Mouse (Mus musculus) retina, embryonic 14.5 days (tissue): ENCODE data around the gene Runx1.

ENCODE experiments used
- DNase-seq: peaks from one replicate; pipeline ENCODE4 v3.0.0-alpha.2; 2015; ENCODE audit warnings: low spot score

The Runx1 gene

DNA sequence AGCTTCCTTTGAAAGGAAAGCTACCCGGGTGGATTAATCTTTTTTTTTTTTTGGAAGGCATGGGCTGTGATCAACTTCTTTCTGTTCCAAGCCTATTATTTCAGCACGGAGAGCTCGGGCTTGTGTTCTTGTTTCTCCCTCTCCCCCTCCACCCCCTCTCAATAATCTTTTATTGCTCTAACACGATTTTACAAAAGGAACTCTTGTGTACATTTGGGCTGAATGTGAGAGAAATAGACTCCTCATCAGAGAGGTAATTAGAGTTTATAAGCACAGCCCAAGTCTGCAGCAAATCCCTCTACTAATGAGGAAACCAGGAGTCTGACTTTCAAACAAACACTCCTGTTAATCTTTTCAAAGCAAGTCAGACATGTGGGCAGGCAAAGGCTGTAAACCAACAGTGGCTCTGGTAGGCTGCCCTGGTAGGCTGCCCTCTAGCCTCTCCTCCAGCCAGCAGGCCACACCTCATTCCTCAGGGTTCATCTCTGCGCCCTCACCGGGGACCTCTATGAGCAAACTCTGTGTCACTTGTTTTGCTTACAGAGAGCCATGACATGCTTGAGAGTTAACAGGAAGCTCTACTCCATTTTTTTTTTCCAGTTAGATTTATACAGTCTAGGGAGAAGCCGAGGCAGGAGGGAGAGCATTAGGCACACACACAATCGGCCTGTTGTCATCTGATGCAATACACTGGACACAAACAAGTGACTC lies 216.8 kb downstream of the Runx1 start:
- DNase-seq, result peak; percentile 51

- peak; percentile 39 for DNase-seq
Observed at GRCm38 (mm10) chr16:92608180-92608960, 217.6 kb downstream of the Runx1 start.

DNA sequence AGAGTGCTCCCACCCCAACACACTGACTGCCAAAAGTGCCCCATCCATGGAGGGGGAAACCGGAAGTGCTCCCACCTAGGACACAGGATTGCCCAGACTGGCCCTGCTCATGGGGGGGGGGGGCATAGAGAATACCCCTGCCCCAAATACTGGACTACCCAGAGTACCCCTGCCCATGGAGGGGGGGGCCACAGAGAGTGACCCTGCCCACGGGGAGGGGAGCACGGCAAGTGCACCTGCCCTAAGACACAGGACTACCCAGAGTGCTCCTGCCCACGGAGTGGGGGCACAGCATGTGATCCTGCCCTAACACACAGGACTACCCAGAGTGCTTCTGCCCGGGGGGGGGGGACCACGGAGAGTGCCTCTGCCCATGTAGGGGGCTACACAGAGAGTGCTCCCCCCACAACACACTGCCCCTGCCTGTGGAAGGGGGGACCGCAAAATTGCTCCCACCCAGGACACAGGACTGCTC lies 219.4 kb downstream of the Runx1 start:
- no peak for DNase-seq

- peak; percentile 54 for DNase-seq
Observed at GRCm38 (mm10) chr16:92605606-92606490, 220.1 kb downstream of the Runx1 start.

- no peak for DNase-seq
Observed at GRCm38 (mm10) chr16:92602504-92602903, 223.4 kb downstream of the Runx1 start.

DNA sequence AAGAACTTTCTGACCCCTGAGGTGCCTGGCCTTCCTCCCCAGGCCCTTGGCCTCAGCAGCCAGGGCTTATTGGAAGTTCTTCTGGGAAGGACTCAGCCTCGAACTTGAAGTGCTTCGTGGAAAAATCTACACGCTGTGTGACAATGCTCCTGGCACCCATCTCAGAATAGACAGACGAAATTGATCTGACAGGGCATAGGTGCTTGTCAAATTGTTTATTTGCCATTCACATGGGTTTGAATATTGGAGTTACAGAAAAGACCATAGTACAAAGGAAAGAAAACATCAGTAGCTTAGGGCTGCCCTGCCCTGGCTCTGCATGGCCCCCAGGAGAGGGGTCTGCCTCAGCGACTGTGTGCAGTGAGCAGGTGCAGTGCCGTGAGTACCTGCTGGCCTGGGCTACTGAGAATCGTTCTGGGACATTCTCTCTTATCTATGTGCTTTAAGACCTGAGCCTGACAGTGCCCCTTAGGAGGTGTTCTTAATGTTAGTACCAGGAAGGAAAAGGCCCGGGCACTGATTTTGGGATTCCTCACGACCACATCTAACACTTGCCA lies 224.6 kb downstream of the Runx1 start:
- DNase-seq, result no peak

- no peak for DNase-seq
Observed at GRCm38 (mm10) chr16:92599451-92599850, 226.5 kb downstream of the Runx1 start.

GRCm38 (mm10) chr16:92597655-92598054 lies 228.3 kb downstream of the Runx1 start:
- no peak for DNase-seq

GRCm38 (mm10) chr16:92592207-92592606 lies 233.7 kb downstream of the Runx1 start:
- no peak for DNase-seq

- DNase-seq, result no peak
Observed at GRCm38 (mm10) chr16:92591783-92592182, 234.2 kb downstream of the Runx1 start.

GRCm38 (mm10) chr16:92587836-92588235 lies 238.1 kb downstream of the Runx1 start:
- no peak for DNase-seq

GRCm38 (mm10) chr16:92581767-92582166 lies 244.2 kb downstream of the Runx1 start:
- DNase-seq, result no peak

GRCm38 (mm10) chr16:92580981-92581380 lies 245.0 kb downstream of the Runx1 start:
- no peak for DNase-seq

GRCm38 (mm10) chr16:92578915-92579653 lies 246.9 kb downstream of the Runx1 start:
- DNase-seq, result no peak

GRCm38 (mm10) chr16:92577381-92577780 lies 248.6 kb downstream of the Runx1 start:
- no peak for DNase-seq

DNA sequence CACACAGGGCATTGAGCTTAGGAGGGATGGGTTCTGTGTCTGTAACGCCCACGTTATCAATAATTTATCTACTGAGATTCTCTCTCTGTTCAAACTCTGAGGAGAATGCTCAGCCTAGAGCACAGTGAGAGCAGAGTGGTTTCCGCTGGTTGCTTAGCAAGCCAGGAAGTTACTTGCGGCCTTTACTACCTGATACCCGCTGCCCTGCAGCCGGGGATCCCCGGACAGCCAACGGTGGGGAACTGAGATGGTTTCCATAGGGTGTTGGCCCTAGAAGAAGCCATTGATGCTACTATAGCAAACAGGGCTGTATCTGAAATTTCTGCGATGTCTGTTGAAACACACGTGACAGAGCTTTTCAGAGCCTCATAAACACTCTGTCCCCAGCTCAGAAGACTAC lies 250.2 kb downstream of the Runx1 start:
- DNase-seq, result no peak

DNA sequence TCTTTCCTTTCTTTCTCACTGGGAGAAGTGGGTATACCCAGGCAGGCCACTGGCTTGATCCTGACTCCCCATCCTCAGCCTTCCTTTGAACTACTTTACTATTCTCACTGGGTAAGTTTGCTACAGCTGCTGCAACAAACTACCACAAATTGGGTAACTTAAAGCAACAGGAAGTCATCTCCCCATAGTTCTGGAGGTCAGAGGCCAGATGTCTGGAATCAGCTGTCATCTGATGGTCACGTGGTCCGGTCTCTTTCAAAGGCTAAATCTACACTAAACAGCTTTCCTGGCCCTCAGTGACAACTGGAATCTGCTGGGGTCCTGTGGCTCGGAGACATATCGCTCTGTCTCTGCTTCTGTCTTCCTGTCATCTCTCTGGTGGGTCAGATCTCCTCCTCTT lies 252.8 kb downstream of the Runx1 start:
- no peak for DNase-seq

- DNase-seq, result no peak
Observed at GRCm38 (mm10) chr16:92571246-92571645, 254.7 kb downstream of the Runx1 start.

DNA sequence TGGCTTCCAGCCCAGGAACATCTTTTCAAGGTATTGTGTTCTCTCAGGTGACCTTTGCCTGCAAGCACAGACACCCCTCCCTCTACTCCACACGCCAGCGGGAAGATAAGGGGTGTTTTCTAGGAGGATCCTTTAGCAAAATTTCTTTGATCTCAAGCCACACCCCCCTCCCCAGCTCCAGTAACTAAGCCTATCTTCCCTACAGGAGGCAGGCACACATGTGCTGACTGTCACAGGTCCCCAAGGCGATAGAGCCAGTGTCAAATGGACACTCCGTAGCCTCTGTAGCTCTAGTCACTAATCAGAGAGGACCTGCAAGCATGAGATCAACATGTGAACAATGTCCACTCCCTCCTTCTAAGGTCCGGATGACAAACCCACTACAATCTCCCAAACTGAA lies 259.8 kb downstream of the Runx1 start:
- no peak for DNase-seq

GRCm38 (mm10) chr16:92565708-92566107 lies 260.2 kb downstream of the Runx1 start:
- DNase-seq, result peak; percentile 93

- DNase-seq, result no peak
Observed at GRCm38 (mm10) chr16:92565291-92565690, 260.7 kb downstream of the Runx1 start.
